Mouse (Mus musculus) heart, embryonic 15.5 days (tissue): ENCODE measurements around the gene Irs1. TPM values are rescaled to one million over a fixed set of nuclear protein-coding genes. Genes with fewer than 3 reads are reported as not detected.

Source experiments
- ATAC-seq: fragments of 200-750 bp; cut with Nextera tagmentation; replicated peaks from 2 replicates; pipeline ENCODE4 v1.8.0; 2017; ENCODE audit warnings: low read depth, moderate TSS enrichment; ENCODE audit not compliant: insufficient number of reproducible peaks, insufficient read depth, low FRiP score
- H3K27ac ChIP-seq: fragments of 300-500 bp; sonication (generic); 2 replicates; pipeline ENCODE4 v1.5.1; 2015; ENCODE audit warnings: mild to moderate bottlenecking, inconsistent platforms
- H3K27me3 ChIP-seq: fragments of 300-500 bp; sonication (generic); 2 replicates; pipeline ENCODE4 v1.6.1; 2015; ENCODE audit warnings: inconsistent platforms
- H3K36me3 ChIP-seq: fragments of 300-500 bp; sonication (generic); 2 replicates; pipeline ENCODE4 v1.6.1; 2015; ENCODE audit warnings: mild to moderate bottlenecking, inconsistent platforms
- H3K4me1 ChIP-seq: fragments of 300-500 bp; sonication (generic); replicated peaks from 2 replicates; pipeline ENCODE4 v1.6.1; 2015; ENCODE audit warnings: inconsistent platforms
- H3K4me2 ChIP-seq: fragments of 300-500 bp; sonication (generic); 2 replicates; pipeline ENCODE4 v1.6.1; 2015; ENCODE audit warnings: inconsistent platforms, mild to moderate bottlenecking, moderate library complexity
- H3K4me3 ChIP-seq: fragments of 300-500 bp; sonication (generic); 2 replicates; pipeline ENCODE4 v1.5.1; 2015; ENCODE audit warnings: mild to moderate bottlenecking, inconsistent platforms
- H3K9ac ChIP-seq: fragments of 300-500 bp; sonication (generic); 2 replicates; pipeline ENCODE4 v1.6.1; 2015; ENCODE audit warnings: mild to moderate bottlenecking, inconsistent platforms
- H3K9me3 ChIP-seq: fragments of 300-500 bp; sonication (generic); replicated peaks from 2 replicates; pipeline ENCODE4 v1.6.1; 2016; ENCODE audit warnings: inconsistent platforms
- WGBS: fragments of 180-500 bp; shearing (Covaris S2); methylation state at CpG from one replicate; pipeline ENCODE4 v1.1.7; 2015; ENCODE audit warnings: mixed read lengths; 5-methylcytosine and 5-hydroxymethylcytosine counted together
- polyA plus RNA-seq: library from polyadenylated mRNA; unstranded; fragments of >200 nt; fragmentation: Nextera tagmentation; extraction: Ambion mirVana; gene quantifications from 2 replicates; pipeline ENCODE4 v1.2.1, GENCODE M21; 2015

The Irs1 gene
- 9.1 and 9.3 TPM in 2 replicates for polyA plus RNA-seq

- Histone ChIP-seq H3K27me3 (peaks cover 16% of the 10 kb centered on the region), H3K36me3 (peaks cover 5% of the 10 kb centered on the region; the same call in 1 of the 2 replicates), H3K27ac (peak within 1 kb of the TSS; percentile 99), H3K4me1 (peaks cover 44% of the 10 kb centered on the region), H3K4me2 (peak within 1 kb of the TSS; percentile 85), H3K9me3 (no peaks in the 10 kb centered on the region), H3K9ac (peak within 1 kb of the TSS; percentile 79), H3K4me3 (peak within 1 kb of the TSS; percentile 81)
- peak; percentile 88 for ATAC-seq
- WGBS, result under 1% methylated on average over 49 of the region's 60 CpGs
Measured at GRCm38 (mm10) chr1:82291151-82291797, at the start of gene Irs1. Gene Irs1 (minus strand): TSS chr1:82291416.

DNA sequence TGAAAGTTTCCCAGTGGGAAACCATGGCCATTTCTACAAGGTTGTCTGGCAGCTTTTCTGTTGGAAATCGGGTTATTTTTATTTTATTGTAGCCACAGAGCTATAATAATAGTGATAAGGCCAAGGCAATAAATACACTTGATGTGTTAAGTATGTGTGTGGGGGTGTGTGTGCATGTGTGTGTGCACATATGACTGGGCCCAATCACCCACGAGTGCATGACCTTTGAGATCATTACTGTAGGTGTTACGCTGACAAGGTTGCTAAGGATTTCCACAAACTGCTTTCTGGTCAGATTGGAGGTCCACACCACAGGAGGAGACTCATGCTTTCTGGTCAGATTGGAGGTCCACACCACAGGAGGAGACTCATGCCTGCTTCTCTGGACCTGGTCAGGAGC lies 43.3 kb upstream of the Irs1 start:
- 90% methylated on average over 3 of the region's 3 CpGs for WGBS
- H3K4me3 ChIP-seq, result no peak overlapping the region
- no peak overlapping the region for H3K27ac ChIP-seq
- H3K27me3 ChIP-seq, result no peaks in the 10 kb centered on the region
- no peaks in the 10 kb centered on the region for H3K9me3 ChIP-seq
- no peak overlapping the region for H3K9ac ChIP-seq
- H3K4me1 ChIP-seq, result no peaks in the 10 kb centered on the region
- H3K36me3 ChIP-seq, result no peaks in the 10 kb centered on the region
- no peak for ATAC-seq
- H3K4me2 ChIP-seq, result no peak overlapping the region

- Histone ChIP-seq H3K4me3 (no peak overlapping the region), H3K9me3 (no peaks in the 10 kb centered on the region), H3K9ac (no peak overlapping the region), H3K27ac (no peak overlapping the region), H3K36me3 (no peaks in the 10 kb centered on the region), H3K27me3 (no peaks in the 10 kb centered on the region), H3K4me2 (no peak overlapping the region), H3K4me1 (no peaks in the 10 kb centered on the region)
- no peak for ATAC-seq
Measured at GRCm38 (mm10) chr1:82329954-82330247, 38.7 kb upstream of the Irs1 start.

DNA sequence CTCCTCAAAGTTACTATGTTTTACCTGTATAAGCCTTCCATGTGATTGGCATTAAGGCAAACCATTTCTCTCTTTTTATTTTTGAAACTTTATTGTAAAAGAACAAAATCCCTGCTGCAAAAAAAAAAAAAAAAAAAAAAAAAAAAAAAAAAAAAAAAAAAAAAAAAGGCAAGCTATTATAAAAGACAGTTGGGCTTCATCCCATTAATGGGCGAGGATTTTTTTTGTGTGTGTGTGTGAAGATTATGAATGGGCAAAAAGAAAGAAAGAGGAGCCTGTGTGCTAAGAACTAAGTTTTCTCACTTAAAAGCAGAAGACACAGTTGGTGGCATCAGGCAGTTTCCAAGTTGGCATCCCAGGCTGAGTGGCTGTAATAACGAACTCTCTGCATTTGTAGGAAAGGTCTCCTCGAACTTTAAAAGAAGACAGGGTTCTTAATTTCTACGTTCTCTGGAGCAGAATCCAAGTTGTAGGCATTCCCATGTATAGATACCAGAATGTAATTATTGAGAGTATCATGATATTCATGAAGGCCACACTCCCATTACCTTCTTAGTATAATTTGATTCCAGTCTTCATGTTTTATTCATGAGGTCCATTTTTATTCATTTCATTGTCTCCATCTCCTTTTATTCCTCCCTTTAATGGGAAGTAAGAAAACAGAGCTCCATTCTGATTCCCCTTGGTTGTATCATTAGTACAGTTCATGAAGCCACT lies 38.2 kb upstream of the Irs1 start:
- H3K9me3 ChIP-seq, result no peaks in the 10 kb centered on the region
- WGBS, result 76% methylated on average over 4 of the region's 4 CpGs
- no peaks in the 10 kb centered on the region for H3K36me3 ChIP-seq
- no peak overlapping the region for H3K4me3 ChIP-seq
- H3K9ac ChIP-seq, result no peak overlapping the region
- ATAC-seq, result no peak
- no peak overlapping the region for H3K27ac ChIP-seq
- no peak overlapping the region for H3K4me2 ChIP-seq
- H3K4me1 ChIP-seq, result no peaks in the 10 kb centered on the region; the same call in 1 of the 2 replicates
- no peaks in the 10 kb centered on the region for H3K27me3 ChIP-seq

DNA sequence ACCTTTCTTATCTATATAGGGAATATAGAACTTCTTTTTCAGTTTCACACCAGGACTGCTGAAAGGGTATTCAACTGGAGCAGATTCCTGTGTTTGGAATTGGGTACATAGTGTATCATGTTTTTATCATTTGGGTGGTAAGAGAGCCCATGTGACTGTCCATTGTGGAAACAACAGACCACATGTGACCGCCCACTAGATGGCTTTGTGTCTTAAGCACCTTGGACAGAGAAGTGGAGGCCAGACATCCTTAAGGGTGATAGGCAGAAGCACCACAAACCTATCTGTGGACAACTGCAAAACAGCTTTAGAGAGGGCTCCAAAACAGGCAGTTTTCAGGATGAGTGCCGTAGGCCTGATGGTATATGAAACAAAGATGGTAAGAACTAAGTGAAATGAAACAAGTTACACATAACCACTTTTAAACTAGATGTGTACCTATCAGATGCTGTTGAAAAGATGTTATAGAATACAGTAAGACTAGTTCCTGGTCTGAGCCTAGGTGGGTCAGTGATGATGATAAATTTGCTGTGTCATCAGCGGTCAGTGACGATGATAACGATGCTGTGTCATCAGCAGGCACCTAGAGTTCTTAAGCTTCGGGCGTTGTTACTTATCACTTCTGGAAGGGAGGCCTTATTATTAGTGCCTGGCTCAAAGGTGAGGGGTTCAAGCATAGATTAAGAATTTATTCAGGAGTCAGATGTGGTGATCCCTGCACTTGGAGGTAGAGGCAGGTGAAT lies 37.0 kb upstream of the Irs1 start:
- Histone ChIP-seq H3K9me3 (no peaks in the 10 kb centered on the region), H3K4me1 (no peaks in the 10 kb centered on the region; the same call in none of the 2 replicates), H3K27ac (no peak overlapping the region), H3K4me3 (no peak overlapping the region), H3K27me3 (no peaks in the 10 kb centered on the region), H3K9ac (no peak overlapping the region), H3K4me2 (no peak overlapping the region), H3K36me3 (no peaks in the 10 kb centered on the region)
- WGBS, result 86% methylated on average over 7 of the region's 7 CpGs
- no peak for ATAC-seq

- 95% methylated on average over 5 of the region's 5 CpGs for WGBS
- Histone ChIP-seq H3K36me3 (no peaks in the 10 kb centered on the region), H3K9me3 (no peaks in the 10 kb centered on the region), H3K27me3 (no peaks in the 10 kb centered on the region), H3K9ac (no peak overlapping the region), H3K4me2 (no peak overlapping the region), H3K4me3 (no peak overlapping the region), H3K27ac (no peak overlapping the region), H3K4me1 (no peaks in the 10 kb centered on the region; the same call in none of the 2 replicates)
- no peak for ATAC-seq
Measured at GRCm38 (mm10) chr1:82326120-82326519, 34.9 kb upstream of the Irs1 start.

DNA sequence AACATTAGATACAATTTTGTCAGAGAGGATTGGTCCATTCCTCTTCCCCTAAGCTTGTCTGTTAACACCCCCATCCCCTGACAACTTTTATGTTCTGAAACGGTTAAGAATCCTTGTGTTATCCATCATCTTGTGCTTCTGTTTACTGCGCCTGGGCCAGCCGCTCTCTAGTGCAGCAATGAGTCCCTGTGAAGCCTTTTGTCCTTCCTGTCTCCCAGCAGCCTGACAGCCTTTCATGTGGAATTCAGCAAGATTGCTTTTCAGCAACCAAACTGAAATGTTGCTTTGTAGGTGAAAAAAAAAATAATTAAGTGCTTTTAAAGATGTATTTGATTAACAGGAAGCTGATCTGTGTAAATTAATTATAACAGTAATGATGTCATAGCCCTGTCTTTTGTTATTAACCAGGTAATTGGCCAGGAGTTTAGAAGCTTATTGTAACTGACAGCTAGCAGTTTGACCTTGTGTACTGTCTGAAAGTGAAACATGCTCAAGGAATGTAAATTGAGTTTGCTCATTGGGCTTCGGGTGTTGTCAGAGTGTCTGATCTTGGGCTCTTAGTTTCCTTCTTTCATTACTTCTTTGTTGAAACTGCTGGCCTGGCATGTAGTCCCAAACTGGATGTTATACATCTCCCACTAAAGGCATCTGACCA lies 33.0 kb upstream of the Irs1 start:
- H3K27me3 ChIP-seq, result no peaks in the 10 kb centered on the region
- H3K4me1 ChIP-seq, result no peaks in the 10 kb centered on the region; the same call in none of the 2 replicates
- H3K27ac ChIP-seq, result no peak overlapping the region
- no peaks in the 10 kb centered on the region for H3K36me3 ChIP-seq
- no peaks in the 10 kb centered on the region for H3K9me3 ChIP-seq
- no peak overlapping the region for H3K4me2 ChIP-seq
- no peak overlapping the region for H3K9ac ChIP-seq
- no peak for ATAC-seq
- 44% methylated on average over 4 of the region's 4 CpGs for WGBS
- H3K4me3 ChIP-seq, result no peak overlapping the region

- H3K27ac ChIP-seq, result no peak overlapping the region
- H3K9me3 ChIP-seq, result no peaks in the 10 kb centered on the region
- ATAC-seq, result no peak
- H3K36me3 ChIP-seq, result no peaks in the 10 kb centered on the region
- H3K4me2 ChIP-seq, result no peak overlapping the region
- peaks cover 6% of the 10 kb centered on the region for H3K4me1 ChIP-seq
- 82% methylated on average over 1 of the region's 1 CpGs for WGBS
- H3K27me3 ChIP-seq, result no peaks in the 10 kb centered on the region
- H3K9ac ChIP-seq, result no peak overlapping the region
- no peak overlapping the region for H3K4me3 ChIP-seq
Measured at GRCm38 (mm10) chr1:82321441-82321840, 30.2 kb upstream of the Irs1 start.

- H3K4me2 ChIP-seq, result no peak overlapping the region
- 89% methylated on average over 10 of the region's 10 CpGs for WGBS
- no peaks in the 10 kb centered on the region for H3K36me3 ChIP-seq
Measured at GRCm38 (mm10) chr1:82320864-82321263, 29.6 kb upstream of the Irs1 start.

GRCm38 (mm10) chr1:82320456-82320855 lies 29.2 kb upstream of the Irs1 start:
- 73% methylated on average over 6 of the region's 6 CpGs for WGBS
- Histone ChIP-seq H3K36me3 (no peaks in the 10 kb centered on the region), H3K9ac (no peak overlapping the region), H3K9me3 (no peaks in the 10 kb centered on the region), H3K4me3 (no peak overlapping the region), H3K27ac (no peak overlapping the region), H3K4me2 (no peak overlapping the region), H3K4me1 (peaks cover 10% of the 10 kb centered on the region), H3K27me3 (no peaks in the 10 kb centered on the region)
- ATAC-seq, result no peak

More at GRCm38 (mm10) chr1:82320864-82321263, 29.6 kb upstream of the Irs1 start:
- no peak overlapping the region for H3K9ac ChIP-seq
- H3K27ac ChIP-seq, result no peak overlapping the region
- peaks cover 9% of the 10 kb centered on the region for H3K4me1 ChIP-seq
- ATAC-seq, result no peak
- H3K4me3 ChIP-seq, result no peak overlapping the region
- no peaks in the 10 kb centered on the region for H3K27me3 ChIP-seq
- H3K9me3 ChIP-seq, result no peaks in the 10 kb centered on the region

- under 1% methylated on average over 23 of the region's 26 CpGs for WGBS
- peaks cover 10% of the 10 kb centered on the region for H3K4me1 ChIP-seq
- H3K27me3 ChIP-seq, result peaks cover 14% of the 10 kb centered on the region
- H3K27ac ChIP-seq, result peak overlapping the region; percentile 92
- no peaks in the 10 kb centered on the region for H3K9me3 ChIP-seq
- peak overlapping the region; percentile 81 for H3K4me2 ChIP-seq
- peak overlapping the region; percentile 88 for H3K9ac ChIP-seq
- no peak; the same call in none of the 2 replicates for ATAC-seq
- no peaks in the 10 kb centered on the region for H3K36me3 ChIP-seq
- H3K4me3 ChIP-seq, result peak overlapping the region; percentile 89
Measured at GRCm38 (mm10) chr1:82316746-82317126, 25.5 kb upstream of the Irs1 start.
